Mouse (Mus musculus) adrenal gland, postnatal 25 days (tissue): ENCODE results near the gene Srl. TPM values are rescaled to one million over a fixed set of nuclear protein-coding genes. Genes with fewer than 3 reads are reported as not detected.
A peak's percentile ranks its signal among the peaks of the same experiment; 100 is the strongest.

Experiments used
- DNase-seq: peaks from one replicate; pipeline ENCODE4 v3.0.0; 2021; ENCODE audit warnings: mixed read lengths
- total RNA-seq: library from RNA; stranded (reverse); gene quantifications from 2 replicates; pipeline ENCODE4 v1.2.3, GENCODE M21; 2021

Gene Srl
- total RNA-seq, 1 experiment from 2014 or later = 11.9 TPM

- no peak for DNase-seq
These were observed 68.4 kb downstream of the Srl start for GRCm38 (mm10) chr16:4473231-4473630.

GRCm38 (mm10) chr16:4472687-4473086 is 68.9 kb downstream of the Srl start:
- peak; percentile 31 for DNase-seq

- DNase-seq = peak; percentile 49
These were observed 71.8 kb downstream of the Srl start for GRCm38 (mm10) chr16:4469599-4470352.

GRCm38 (mm10) chr16:4464529-4465089 is 77.0 kb downstream of the Srl start:
- no peak for DNase-seq

GRCm38 (mm10) chr16:4457927-4458326 is 83.7 kb downstream of the Srl start:
- no peak for DNase-seq

GRCm38 (mm10) chr16:4456391-4456790 is 85.2 kb downstream of the Srl start:
- no peak for DNase-seq

- DNase-seq = no peak
These were observed 85.9 kb downstream of the Srl start for GRCm38 (mm10) chr16:4455693-4456092.

- DNase-seq = no peak
These were observed 87.1 kb downstream of the Srl start for GRCm38 (mm10) chr16:4454563-4454962.

GRCm38 (mm10) chr16:4449418-4449817 is 92.2 kb downstream of the Srl start:
- DNase-seq = no peak

GRCm38 (mm10) chr16:4448235-4448634 is 93.4 kb downstream of the Srl start:
- DNase-seq = no peak

- no peak for DNase-seq
These were observed 95.2 kb downstream of the Srl start for GRCm38 (mm10) chr16:4446395-4446794.

GRCm38 (mm10) chr16:4444378-4444777 is 97.2 kb downstream of the Srl start:
- DNase-seq = no peak

- DNase-seq = no peak
These were observed 102.1 kb downstream of the Srl start for GRCm38 (mm10) chr16:4439302-4440066.

GRCm38 (mm10) chr16:4436738-4437137 is 104.9 kb downstream of the Srl start:
- DNase-seq = no peak

GRCm38 (mm10) chr16:4435371-4435770 is 106.2 kb downstream of the Srl start:
- peak; percentile 59 for DNase-seq

GRCm38 (mm10) chr16:4431841-4432240 is 109.8 kb downstream of the Srl start:
- no peak for DNase-seq

GRCm38 (mm10) chr16:4431013-4431412 is 110.6 kb downstream of the Srl start:
- no peak for DNase-seq

GRCm38 (mm10) chr16:4430232-4430631 is 111.4 kb downstream of the Srl start:
- DNase-seq = no peak

Other genes starting within 250 kb of the Srl start
- gene Adcy9, start 121.3 kb downstream of the Srl start, total RNA-seq = 59.2 and 85.6 TPM in 2 replicates
- 8.3 and 10.4 TPM in 2 replicates for gene Tfap4, start 18.0 kb upstream of the Srl start, total RNA-seq
- 17.1 and 23.0 TPM in 2 replicates for gene Glis2, start 52.9 kb upstream of the Srl start, total RNA-seq
- 81.9 and 83.4 TPM in 2 replicates for gene Pam16, start 83.2 kb upstream of the Srl start, total RNA-seq
- 5.4 and 9.3 TPM in 2 replicates for gene Vasn, start 98.1 kb upstream of the Srl start, total RNA-seq
- 117 and 125 TPM in 2 replicates for gene Dnaja3, start 98.2 kb upstream of the Srl start, total RNA-seq
- 36.2 and 39.7 TPM in 2 replicates for gene Coro7, start 138.0 kb upstream of the Srl start, total RNA-seq
- gene Nmral1, start 177.5 kb upstream of the Srl start, total RNA-seq = 7.0 and 9.1 TPM in 2 replicates
- 105 and 106 TPM in 2 replicates for gene Hmox2, start 184.5 kb upstream of the Srl start, total RNA-seq
- gene Cdip1, start 248.5 kb upstream of the Srl start, total RNA-seq = 103 and 116 TPM in 2 replicates